Mouse (Mus musculus): Measurements from ENCODE around the gene S100a16. TPM values are rescaled to one million over a fixed set of nuclear protein-coding genes. Genes with fewer than 3 reads are reported as not detected.
A peak's percentile ranks its signal among the peaks of the same experiment; 100 is the strongest.

S100a16 gene
- polyA plus RNA-seq (2015; fragmentation: Nextera tagmentation; extraction: Ambion mirVana) = 62.7 and 65.2 TPM in 2 replicates

DNA sequence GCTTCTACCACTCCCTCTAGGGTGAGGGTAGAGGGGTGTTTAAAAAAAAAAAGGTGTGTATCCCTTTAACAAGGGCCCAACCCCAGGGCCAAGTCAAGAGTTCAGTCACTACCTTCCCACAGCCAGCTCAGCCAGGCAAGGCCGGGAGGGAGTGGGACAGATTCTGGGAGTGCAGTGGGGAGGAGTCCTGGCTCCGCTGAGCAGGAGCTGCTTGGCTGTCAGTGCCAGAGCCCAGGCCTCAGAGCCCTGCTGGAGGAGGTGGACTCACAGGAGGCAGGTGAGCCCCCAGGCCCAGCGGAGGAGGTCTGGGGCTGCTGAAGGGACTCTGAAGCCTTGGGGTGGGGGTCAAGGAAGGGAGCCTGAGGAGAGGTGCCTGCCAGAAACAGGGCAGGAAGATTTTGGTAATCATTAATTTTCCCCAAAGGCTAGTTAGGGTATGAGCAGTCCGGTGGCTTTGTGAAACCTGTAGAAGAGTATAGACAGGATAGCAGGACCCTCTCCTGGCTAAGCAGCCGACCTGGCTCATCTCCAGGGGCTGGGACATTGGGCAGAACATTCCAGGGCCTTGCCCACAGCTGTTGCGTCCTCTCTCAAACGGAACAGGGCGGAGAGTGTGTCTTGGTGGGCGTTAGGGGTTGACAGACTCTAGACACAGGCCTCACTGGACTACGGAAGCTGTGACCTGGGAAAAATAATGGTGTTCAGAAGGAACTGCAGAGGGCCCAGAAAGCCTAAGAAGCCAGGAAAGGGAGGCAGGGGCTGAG, at the start of gene S100a16:
TSS of gene S100a16 (plus strand) at position 114 of the 764 bp plus-strand sequence.
- Histone ChIP-seq H3K9ac (peak within 1 kb of the TSS; percentile 50), H3K4me1 (peaks cover 12% of the 10 kb centered on the region), H3K27ac (replicated peaks) (no peak within 1 kb of the TSS), H3K27me3 (replicated peaks) (0 out of 2 replicates have a peak, but pooled peaks cover 6% of the 10 kb centered on the region), H3K36me3 (no peaks in the 10 kb centered on the region), H3K4me2 (peak within 1 kb of the TSS; percentile 12), H3K9me3 (no peaks in the 10 kb centered on the region), H3K4me3 (peak within 1 kb of the TSS; percentile 22)
- 42% methylated on average over 10 of the region's 10 CpGs for WGBS
- no peak for ATAC-seq (ENCODE audit: extremely low read depth, insufficient number of reproducible peaks, low FRiP score, low TSS enrichment)

DNA sequence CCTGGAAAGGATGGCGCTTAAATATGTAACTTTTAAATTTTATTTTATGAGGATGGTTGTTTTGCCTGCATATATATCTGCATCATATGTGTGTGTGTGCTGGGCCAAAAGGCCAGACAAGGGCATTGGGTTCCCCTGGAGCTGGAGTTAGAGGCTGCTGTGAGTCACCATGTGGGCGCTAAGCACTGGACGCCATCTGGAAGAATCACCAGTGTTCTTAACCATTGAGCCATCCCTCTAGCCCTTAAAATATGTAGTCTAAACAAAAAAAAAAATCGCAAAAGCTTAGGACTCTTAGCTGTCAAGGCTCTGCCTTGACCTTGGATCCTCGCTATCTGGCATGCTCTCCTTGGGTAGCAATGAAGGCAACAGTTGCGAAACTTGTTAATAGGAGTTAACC, 48.5 kb upstream of the S100a16 start:
- 88% methylated on average over 6 of the region's 6 CpGs for WGBS
- no peak overlapping the region for H3K9ac ChIP-seq
- no peak overlapping the region for H3K4me2 ChIP-seq
- H3K27me3 ChIP-seq (replicated peaks) = no peaks in the 10 kb centered on the region
- H3K4me3 ChIP-seq = no peak overlapping the region
- peaks cover 60% of the 10 kb centered on the region for H3K36me3 ChIP-seq
- no peak for ATAC-seq (ENCODE audit: extremely low read depth, insufficient number of reproducible peaks, low FRiP score, low TSS enrichment)
- H3K4me1 ChIP-seq = peaks cover 16% of the 10 kb centered on the region
- no peaks in the 10 kb centered on the region for H3K9me3 ChIP-seq
- no peak overlapping the region for H3K27ac ChIP-seq (replicated peaks)

DNA sequence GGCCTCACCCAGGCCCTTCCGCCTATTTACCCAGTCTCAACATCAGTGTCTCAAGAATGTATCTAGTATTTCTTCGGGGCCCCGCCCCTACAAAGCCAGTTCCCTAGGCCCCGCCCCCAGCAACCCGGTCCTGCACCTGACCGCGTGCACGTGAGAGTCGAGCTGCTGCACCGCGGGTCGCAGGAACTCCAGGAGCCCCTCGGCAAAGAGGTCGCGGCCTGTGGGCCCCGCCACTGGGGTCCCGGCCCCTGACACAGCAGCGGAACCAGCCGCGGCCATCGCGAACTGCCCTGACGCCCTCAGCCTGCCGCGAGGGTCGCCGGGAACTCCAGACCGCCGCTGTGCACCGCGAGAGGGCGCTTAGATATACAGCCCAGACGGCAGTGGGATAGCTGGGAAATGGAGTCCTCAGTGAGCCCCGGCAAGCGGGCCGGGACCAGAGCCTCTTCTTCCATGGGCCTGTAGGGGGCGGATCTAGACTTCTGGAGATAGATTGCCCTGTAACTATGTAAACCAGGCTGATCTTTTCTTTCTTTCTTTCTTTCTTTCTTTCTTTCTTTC, 46.3 kb upstream of the S100a16 start, which contains the start of gene Snapin:
TSS of gene Snapin (minus strand) at position 338 of the 561 bp plus-strand sequence.
- under 1% methylated on average over 37 of the region's 37 CpGs for WGBS
- H3K4me1 ChIP-seq = peaks cover 16% of the 10 kb centered on the region

DNA sequence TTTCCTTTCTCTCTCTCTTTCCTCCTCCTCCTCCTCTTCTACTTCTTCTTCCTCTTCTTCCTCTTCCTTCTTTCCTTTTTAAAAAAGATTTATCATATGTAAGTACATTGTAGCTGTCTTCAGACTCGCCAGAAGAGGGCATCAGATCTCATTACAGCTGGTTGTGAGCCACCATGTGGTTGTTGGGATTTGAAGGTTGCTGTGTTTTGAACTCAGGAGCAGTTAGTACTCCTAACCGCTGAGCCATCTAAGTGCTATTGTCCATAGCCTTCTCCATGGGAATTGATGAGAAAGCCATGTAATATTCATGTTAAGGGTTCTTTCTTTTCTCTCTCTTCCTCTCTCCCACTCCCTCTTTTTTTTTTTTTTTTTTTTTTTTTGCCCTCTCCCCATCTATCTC, 45.7 kb upstream of the S100a16 start:
- H3K36me3 ChIP-seq = peaks cover 57% of the 10 kb centered on the region
- H3K27me3 ChIP-seq (replicated peaks) = no peaks in the 10 kb centered on the region
- H3K4me3 ChIP-seq = no peak overlapping the region
- WGBS = 36% methylated on average over 2 of the region's 2 CpGs
- no peak overlapping the region for H3K27ac ChIP-seq (replicated peaks)
- H3K4me1 ChIP-seq = peaks cover 16% of the 10 kb centered on the region
- no peaks in the 10 kb centered on the region for H3K9me3 ChIP-seq
- no peak overlapping the region for H3K4me2 ChIP-seq
- no peak for ATAC-seq (ENCODE audit: extremely low read depth, insufficient number of reproducible peaks, low FRiP score, low TSS enrichment)
- H3K9ac ChIP-seq = no peak overlapping the region

More for the DNA sequence above, 46.3 kb upstream of the S100a16 start, which contains the start of gene Snapin:
- Histone ChIP-seq H3K4me3 (peak within 1 kb of the TSS; percentile 83), H3K27ac (replicated peaks) (peak within 1 kb of the TSS; percentile 77), H3K4me2 (peak within 1 kb of the TSS; percentile 73), H3K27me3 (replicated peaks) (no peaks in the 10 kb centered on the region), H3K9me3 (no peaks in the 10 kb centered on the region), H3K9ac (peak within 1 kb of the TSS; percentile 89), H3K36me3 (peaks cover 57% of the 10 kb centered on the region)
- peak; percentile 96 for ATAC-seq (ENCODE audit: extremely low read depth, insufficient number of reproducible peaks, low FRiP score, low TSS enrichment)

DNA sequence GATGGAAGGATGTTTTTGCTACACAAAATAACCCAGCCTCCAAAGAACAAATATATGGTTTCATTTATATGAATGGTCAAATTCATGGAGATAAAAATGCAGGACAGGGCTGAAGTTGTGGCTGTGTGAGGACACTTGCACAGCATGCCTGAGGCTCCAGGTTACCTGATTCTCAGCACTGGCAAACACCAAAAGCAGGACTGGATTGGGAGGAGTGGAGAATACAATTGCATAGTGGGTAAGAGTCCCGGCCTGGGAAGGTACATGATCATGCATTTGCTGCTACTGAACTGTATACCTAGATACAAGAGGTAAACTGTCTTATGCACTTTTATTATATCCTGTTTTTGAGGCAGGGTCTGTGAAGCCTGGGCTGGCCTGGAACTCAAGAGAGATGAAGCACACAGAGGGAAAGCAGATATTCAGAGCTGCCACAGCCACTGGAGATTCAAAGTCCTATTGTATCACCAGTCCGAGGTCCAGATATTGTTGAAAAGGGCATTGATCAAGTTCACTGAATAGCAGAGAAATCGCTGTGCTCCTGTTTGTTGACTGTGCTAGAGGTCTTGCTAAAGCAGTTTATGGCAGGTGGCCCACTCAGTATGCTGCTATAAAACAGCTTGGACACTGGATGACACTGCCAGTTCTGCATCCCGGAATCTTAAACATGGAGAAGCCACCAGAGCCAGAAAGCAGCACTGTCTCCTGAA, 43.1 kb upstream of the S100a16 start:
- Histone ChIP-seq H3K27me3 (replicated peaks) (no peaks in the 10 kb centered on the region), H3K9me3 (no peaks in the 10 kb centered on the region), H3K4me2 (no peak overlapping the region), H3K9ac (no peak overlapping the region), H3K4me1 (peaks cover 11% of the 10 kb centered on the region), H3K4me3 (no peak overlapping the region), H3K27ac (replicated peaks) (no peak overlapping the region), H3K36me3 (peaks cover 58% of the 10 kb centered on the region)
- 61% methylated on average over 4 of the region's 4 CpGs for WGBS
- no peak for ATAC-seq (ENCODE audit: extremely low read depth, insufficient number of reproducible peaks, low FRiP score, low TSS enrichment)

DNA sequence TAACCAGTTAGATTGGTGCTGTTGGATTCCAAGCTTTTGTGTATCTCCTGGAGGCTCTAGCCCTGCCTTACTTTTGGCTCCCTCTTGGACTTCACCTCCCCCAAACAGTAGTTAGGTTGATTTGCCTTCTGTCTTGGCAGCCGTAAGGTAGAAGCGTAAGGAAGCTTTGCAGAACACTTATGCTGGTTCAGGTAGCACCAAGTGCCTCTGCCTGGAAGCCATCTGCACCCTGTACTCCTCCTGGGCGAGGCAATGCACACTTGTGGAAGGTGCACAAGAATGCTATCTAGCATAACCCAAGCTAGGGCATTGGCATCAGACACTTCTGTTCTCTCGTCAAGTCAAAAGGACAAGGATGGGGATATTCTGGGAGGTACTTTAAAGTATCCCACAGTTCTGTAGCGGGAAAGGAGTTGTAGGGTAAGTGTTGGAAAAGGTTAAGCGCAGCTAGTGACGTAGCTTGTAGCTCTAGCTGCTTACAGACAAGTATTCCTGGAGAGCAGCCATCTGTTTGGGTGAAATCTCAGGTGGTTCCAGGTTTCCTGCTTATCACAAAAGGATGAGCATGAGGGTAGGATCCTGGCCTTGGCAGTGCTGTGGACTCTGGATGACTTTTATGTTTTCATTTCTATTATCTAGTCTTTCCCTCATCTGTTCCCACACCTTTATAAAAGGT, 41.1 kb upstream of the S100a16 start:
- H3K36me3 ChIP-seq = peaks cover 70% of the 10 kb centered on the region
- no peaks in the 10 kb centered on the region for H3K4me1 ChIP-seq
- H3K27me3 ChIP-seq (replicated peaks) = no peaks in the 10 kb centered on the region
- no peak overlapping the region for H3K4me3 ChIP-seq
- no peak for ATAC-seq (ENCODE audit: extremely low read depth, insufficient number of reproducible peaks, low FRiP score, low TSS enrichment)
- no peak overlapping the region for H3K9ac ChIP-seq
- H3K9me3 ChIP-seq = no peaks in the 10 kb centered on the region
- H3K27ac ChIP-seq (replicated peaks) = no peak overlapping the region
- 85% methylated on average over 7 of the region's 7 CpGs for WGBS
- no peak overlapping the region for H3K4me2 ChIP-seq

DNA sequence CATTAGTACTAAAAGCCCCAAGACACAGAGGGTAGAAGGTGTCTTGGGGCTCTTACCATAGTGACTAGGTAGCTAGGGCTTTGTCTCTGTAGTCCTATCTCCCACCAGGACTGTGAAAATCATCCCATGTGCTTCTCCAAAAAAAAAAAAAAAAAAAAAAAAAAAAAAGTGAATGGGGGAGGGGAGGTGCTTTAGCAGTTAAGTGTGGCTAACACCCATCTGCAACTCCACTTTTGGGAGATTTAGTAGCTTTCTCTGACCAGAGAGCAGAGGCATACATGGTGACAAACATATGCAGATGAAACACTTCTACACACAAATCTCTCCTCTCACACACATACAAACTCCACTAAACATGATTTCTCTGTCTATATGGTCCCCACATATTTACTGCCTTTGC, 39.5 kb upstream of the S100a16 start:
- Histone ChIP-seq H3K9me3 (no peaks in the 10 kb centered on the region), H3K36me3 (peaks cover 86% of the 10 kb centered on the region), H3K27me3 (replicated peaks) (no peaks in the 10 kb centered on the region), H3K4me1 (no peaks in the 10 kb centered on the region), H3K4me2 (no peak overlapping the region), H3K27ac (replicated peaks) (no peak overlapping the region), H3K9ac (no peak overlapping the region), H3K4me3 (no peak overlapping the region)
- ATAC-seq (ENCODE audit: extremely low read depth, insufficient number of reproducible peaks, low FRiP score, low TSS enrichment) = no peak

DNA sequence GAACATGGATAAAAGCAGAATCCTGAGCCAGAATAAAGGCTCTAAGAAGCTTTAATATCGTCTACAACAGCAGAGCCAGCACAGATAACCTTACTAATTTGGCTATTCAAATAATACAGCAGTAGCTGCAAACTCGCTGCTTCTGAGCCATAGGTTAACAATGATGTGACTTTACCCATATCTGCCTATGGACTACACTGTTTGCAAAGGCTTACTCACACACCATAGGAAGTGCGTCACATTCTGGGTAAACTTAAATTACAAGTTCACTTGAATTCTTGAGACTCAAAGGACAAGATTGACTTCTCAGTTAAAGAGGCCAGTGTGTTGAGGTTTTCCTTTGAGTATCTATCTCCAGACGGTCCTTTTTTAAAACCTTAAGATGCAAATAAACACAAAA, 33.6 kb upstream of the S100a16 start:
- Histone ChIP-seq H3K27me3 (replicated peaks) (no peaks in the 10 kb centered on the region), H3K4me1 (peaks cover 19% of the 10 kb centered on the region), H3K36me3 (peaks cover 93% of the 10 kb centered on the region), H3K4me2 (no peak overlapping the region), H3K4me3 (no peak overlapping the region), H3K9me3 (no peaks in the 10 kb centered on the region), H3K9ac (no peak overlapping the region), H3K27ac (replicated peaks) (no peak overlapping the region)
- WGBS = 85% methylated on average over 4 of the region's 4 CpGs
- no peak for ATAC-seq (ENCODE audit: extremely low read depth, insufficient number of reproducible peaks, low FRiP score, low TSS enrichment)

DNA sequence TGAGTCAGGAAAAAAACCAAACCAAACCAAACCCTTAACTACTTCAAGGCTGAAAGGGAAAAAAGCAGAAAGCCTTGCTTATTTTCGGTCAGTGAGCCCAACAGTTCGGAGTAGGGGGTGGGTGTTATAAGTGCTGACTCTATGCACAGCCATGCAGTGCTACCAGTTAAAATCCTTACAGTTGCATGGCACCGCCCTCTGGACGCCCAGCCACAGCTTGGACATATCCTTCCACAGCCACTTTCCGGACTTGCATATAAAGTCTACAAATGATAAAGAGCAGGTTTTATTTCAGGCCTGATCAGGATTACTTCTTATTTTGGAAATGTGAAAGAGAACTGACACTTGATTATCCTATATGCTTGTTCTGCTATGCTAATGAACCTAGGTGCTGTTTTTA, 31.8 kb upstream of the S100a16 start:
- no peak overlapping the region for H3K4me3 ChIP-seq
- H3K9me3 ChIP-seq = no peaks in the 10 kb centered on the region
- H3K4me1 ChIP-seq = peaks cover 19% of the 10 kb centered on the region
- H3K4me2 ChIP-seq = no peak overlapping the region
- ATAC-seq (ENCODE audit: extremely low read depth, insufficient number of reproducible peaks, low FRiP score, low TSS enrichment) = no peak
- H3K27ac ChIP-seq (replicated peaks) = no peak overlapping the region
- H3K9ac ChIP-seq = no peak overlapping the region
- WGBS = 94% methylated on average over 5 of the region's 5 CpGs
- peaks cover 76% of the 10 kb centered on the region for H3K36me3 ChIP-seq
- no peaks in the 10 kb centered on the region for H3K27me3 ChIP-seq (replicated peaks)

DNA sequence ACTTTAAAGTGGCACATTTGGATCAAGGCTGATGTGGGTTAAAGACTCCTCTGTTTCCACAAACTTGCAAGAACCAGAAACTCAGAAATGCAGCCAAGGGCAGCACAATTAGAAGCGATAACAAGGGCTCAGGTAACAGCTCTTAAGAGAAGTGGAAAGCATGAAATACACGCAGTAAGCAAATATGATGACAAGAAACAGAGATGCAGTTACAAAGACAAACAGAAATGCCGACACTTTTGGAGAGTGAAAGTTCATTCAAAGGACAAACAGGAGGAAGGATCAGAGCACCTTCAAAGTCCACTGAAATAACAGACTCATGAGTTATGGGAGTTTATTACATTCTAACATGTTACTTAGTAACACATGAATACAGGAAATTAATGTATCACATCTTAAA, 30.7 kb upstream of the S100a16 start:
- no peak overlapping the region for H3K4me3 ChIP-seq
- no peaks in the 10 kb centered on the region for H3K9me3 ChIP-seq
- no peak overlapping the region for H3K27ac ChIP-seq (replicated peaks)
- H3K36me3 ChIP-seq = peaks cover 77% of the 10 kb centered on the region
- H3K4me2 ChIP-seq = no peak overlapping the region
- no peak overlapping the region for H3K9ac ChIP-seq
- no peak for ATAC-seq (ENCODE audit: extremely low read depth, insufficient number of reproducible peaks, low FRiP score, low TSS enrichment)
- H3K27me3 ChIP-seq (replicated peaks) = no peaks in the 10 kb centered on the region
- 58% methylated on average over 3 of the region's 3 CpGs for WGBS
- peaks cover 19% of the 10 kb centered on the region for H3K4me1 ChIP-seq

Data from heart, embryonic 13.5 days (tissue).